Mouse (Mus musculus): ENCODE data around the gene Unc93a. TPM values are rescaled to one million over a fixed set of nuclear protein-coding genes. Genes with fewer than 3 reads are reported as not detected.
"Not testable (repeated sequence)": the region's sequence is repeated elsewhere in the genome, so short reads cannot be mapped to it uniquely, and the experiment has no call there.

The Unc93a gene
- polyA plus RNA-seq (2014; fragmentation: Nextera tagmentation; extraction: Ambion mirVana), result not detected in 2 replicates

DNA sequence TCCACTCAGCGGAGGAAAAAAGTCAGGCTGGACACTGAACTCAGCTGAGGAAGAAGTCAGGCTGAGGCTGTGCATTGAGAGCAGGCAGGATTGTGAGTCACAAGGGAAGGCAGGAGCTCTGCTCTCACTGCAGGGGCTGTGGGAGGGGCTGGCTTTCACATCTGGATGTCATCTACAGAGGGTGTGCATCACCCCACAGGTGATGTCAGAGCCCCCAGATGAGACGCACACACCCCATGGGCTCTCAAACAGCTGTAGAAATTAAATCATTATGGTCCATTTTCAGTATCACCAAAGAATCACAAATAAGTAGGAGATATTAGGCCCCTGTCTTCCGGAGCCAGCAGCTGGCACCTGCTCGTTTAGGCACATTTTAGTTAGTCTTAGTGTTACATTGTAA is at the start of gene Unc93a:
Gene Unc93a, minus strand, starts transcription at position 101 of the 400 bp plus-strand sequence.
- not testable (repeated sequence) for H3K27me3 ChIP-seq (ENCODE audit: control insufficient read depth, insufficient read depth, low read length)

DNA sequence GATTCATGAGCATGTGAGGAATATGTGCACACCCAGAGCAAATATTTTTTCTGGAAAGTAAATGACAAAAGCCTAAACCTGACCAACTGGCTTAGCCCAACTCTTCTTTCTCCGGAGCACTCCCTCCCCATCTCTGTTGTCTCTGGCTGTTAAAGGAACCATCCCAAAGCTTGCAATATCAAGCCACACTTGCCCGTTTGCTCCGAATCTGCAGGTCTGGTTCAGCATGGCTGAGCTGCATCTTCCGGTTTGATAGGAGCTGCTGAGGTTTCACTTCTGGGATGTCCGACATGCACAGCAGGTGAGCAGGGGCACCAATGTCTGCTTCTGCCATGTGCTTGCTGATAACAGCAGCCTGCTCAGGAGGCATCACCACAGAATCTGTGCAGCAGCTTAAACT is 48.9 kb upstream of the Unc93a start:
- not testable (repeated sequence) for H3K9ac ChIP-seq (ENCODE audit: low read depth, low read length); H3K4me3 ChIP-seq (ENCODE audit: low read depth, low read length); H3K27me3 ChIP-seq (ENCODE audit: control insufficient read depth, insufficient read depth, low read length); H3K4me2 ChIP-seq; ATAC-seq (replicated peaks; ENCODE audit: insufficient number of reproducible peaks, low FRiP score, low TSS enrichment); H3K36me3 ChIP-seq (ENCODE audit: control insufficient read depth, insufficient read depth, low read length); H3K27ac ChIP-seq (ENCODE audit: low read depth, low read length); H3K4me1 ChIP-seq (ENCODE audit: control insufficient read depth, insufficient read depth, low read length)
- 85% methylated on average over 5 of the region's 5 CpGs for WGBS (ENCODE audit: insufficient replicate concordance)
- peaks cover 21% of the 10 kb centered on the region for H3K9me3 ChIP-seq (replicated peaks; ENCODE audit: control insufficient read depth, low read length)

More for the DNA sequence above, at the start of gene Unc93a:
- not testable (repeated sequence) for H3K4me3 ChIP-seq (ENCODE audit: low read depth, low read length); H3K4me2 ChIP-seq; ATAC-seq (replicated peaks; ENCODE audit: insufficient number of reproducible peaks, low FRiP score, low TSS enrichment); H3K9ac ChIP-seq (ENCODE audit: low read depth, low read length); H3K36me3 ChIP-seq (ENCODE audit: control insufficient read depth, insufficient read depth, low read length); H3K27ac ChIP-seq (ENCODE audit: low read depth, low read length); H3K4me1 ChIP-seq (ENCODE audit: control insufficient read depth, insufficient read depth, low read length); H3K9me3 ChIP-seq (replicated peaks; ENCODE audit: control insufficient read depth, low read length)
- WGBS (ENCODE audit: insufficient replicate concordance), result 80% methylated on average over 3 of the region's 4 CpGs

DNA sequence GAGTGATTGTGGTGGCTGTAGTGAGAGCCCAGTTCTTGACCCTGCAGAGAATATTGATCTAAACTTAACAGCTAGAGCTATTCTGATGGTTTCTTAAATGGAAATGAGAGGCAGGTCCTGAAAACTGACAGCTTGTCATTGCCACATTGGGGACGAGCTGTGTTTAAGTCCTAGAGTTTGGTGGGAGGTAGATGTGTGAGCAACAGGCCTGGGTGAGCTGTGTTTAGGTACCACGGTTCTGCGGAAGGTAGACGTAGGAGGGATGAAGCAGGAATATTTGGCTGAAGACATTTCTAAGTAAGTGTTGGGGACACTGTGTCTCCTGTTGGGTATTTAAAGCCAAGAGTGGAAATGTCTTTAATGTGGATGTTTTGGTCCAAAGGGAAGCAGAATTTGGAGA is 47.4 kb upstream of the Unc93a start:
- H3K4me1 ChIP-seq (ENCODE audit: control insufficient read depth, insufficient read depth, low read length); H3K4me3 ChIP-seq (ENCODE audit: low read depth, low read length); H3K9ac ChIP-seq (ENCODE audit: low read depth, low read length); H3K27ac ChIP-seq (ENCODE audit: low read depth, low read length); ATAC-seq (replicated peaks; ENCODE audit: insufficient number of reproducible peaks, low FRiP score, low TSS enrichment); H3K4me2 ChIP-seq; H3K27me3 ChIP-seq (ENCODE audit: control insufficient read depth, insufficient read depth, low read length); H3K36me3 ChIP-seq (ENCODE audit: control insufficient read depth, insufficient read depth, low read length): not testable (repeated sequence)
- peaks cover 18% of the 10 kb centered on the region for H3K9me3 ChIP-seq (replicated peaks; ENCODE audit: control insufficient read depth, low read length)
- WGBS (ENCODE audit: insufficient replicate concordance), result 77% methylated on average over 4 of the region's 4 CpGs

GRCm38 (mm10) chr17:13177796-13178195 is 46.2 kb upstream of the Unc93a start:
- H3K36me3 ChIP-seq (ENCODE audit: control insufficient read depth, insufficient read depth, low read length); H3K4me2 ChIP-seq; H3K4me1 ChIP-seq (ENCODE audit: control insufficient read depth, insufficient read depth, low read length); H3K27me3 ChIP-seq (ENCODE audit: control insufficient read depth, insufficient read depth, low read length); H3K9ac ChIP-seq (ENCODE audit: low read depth, low read length); H3K4me3 ChIP-seq (ENCODE audit: low read depth, low read length); H3K27ac ChIP-seq (ENCODE audit: low read depth, low read length): not testable (repeated sequence)
- ATAC-seq (replicated peaks; ENCODE audit: insufficient number of reproducible peaks, low FRiP score, low TSS enrichment), result 0 out of 2 replicates have a peak, but pooled peaks have one; percentile 16
- 45% methylated on average over 1 of the region's 1 CpGs for WGBS (ENCODE audit: insufficient replicate concordance)
- peaks cover 15% of the 10 kb centered on the region for H3K9me3 ChIP-seq (replicated peaks; ENCODE audit: control insufficient read depth, low read length)

DNA sequence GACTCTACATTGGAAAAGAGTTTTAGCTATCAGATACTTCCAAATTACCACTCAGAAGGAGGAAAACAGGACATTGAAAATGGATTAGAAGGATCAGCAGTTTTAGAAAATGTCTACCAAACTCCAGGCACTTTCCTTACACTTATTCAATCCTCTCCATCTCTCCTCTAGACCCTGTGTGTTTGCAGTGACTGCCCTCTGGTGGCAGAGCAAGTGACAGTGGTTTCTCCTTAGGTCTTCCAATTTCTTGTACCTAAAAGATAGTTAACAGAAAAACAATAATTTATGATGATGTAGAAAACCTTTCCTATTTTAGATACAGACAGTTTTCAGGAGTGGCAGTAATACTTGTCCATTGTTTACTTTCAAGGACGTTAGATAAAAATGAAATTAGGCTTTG is 44.0 kb upstream of the Unc93a start:
- not testable (repeated sequence) for H3K27me3 ChIP-seq (ENCODE audit: control insufficient read depth, insufficient read depth, low read length); H3K27ac ChIP-seq (ENCODE audit: low read depth, low read length); ATAC-seq (replicated peaks; ENCODE audit: insufficient number of reproducible peaks, low FRiP score, low TSS enrichment); H3K4me3 ChIP-seq (ENCODE audit: low read depth, low read length); H3K36me3 ChIP-seq (ENCODE audit: control insufficient read depth, insufficient read depth, low read length); H3K9me3 ChIP-seq (replicated peaks; ENCODE audit: control insufficient read depth, low read length); H3K4me1 ChIP-seq (ENCODE audit: control insufficient read depth, insufficient read depth, low read length); H3K9ac ChIP-seq (ENCODE audit: low read depth, low read length); H3K4me2 ChIP-seq
- no CpG with 5 or more reads among the region's 1 CpGs for WGBS (ENCODE audit: insufficient replicate concordance)

DNA sequence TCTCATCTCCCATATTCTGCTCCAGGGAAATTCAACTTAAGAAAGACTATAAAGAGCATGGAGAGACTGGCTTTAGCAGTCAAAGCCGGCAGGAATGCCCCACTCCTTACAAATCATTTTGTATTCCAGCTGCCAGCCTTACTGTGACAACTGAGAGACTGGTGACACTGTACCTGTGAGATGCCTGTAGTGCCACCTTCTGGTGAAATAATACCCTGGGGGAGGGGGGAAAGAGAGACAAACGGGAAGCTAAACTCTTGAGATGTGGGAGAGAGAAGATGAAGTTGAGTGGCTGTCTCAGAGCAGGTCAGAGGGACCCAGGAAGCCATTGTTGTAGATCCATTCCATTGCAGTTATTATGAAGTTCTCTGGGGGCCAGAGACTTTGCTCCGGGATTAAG is 42.4 kb upstream of the Unc93a start:
- H3K27ac ChIP-seq (ENCODE audit: low read depth, low read length); H3K4me1 ChIP-seq (ENCODE audit: control insufficient read depth, insufficient read depth, low read length); H3K4me3 ChIP-seq (ENCODE audit: low read depth, low read length); H3K4me2 ChIP-seq; ATAC-seq (replicated peaks; ENCODE audit: insufficient number of reproducible peaks, low FRiP score, low TSS enrichment); H3K9ac ChIP-seq (ENCODE audit: low read depth, low read length); H3K27me3 ChIP-seq (ENCODE audit: control insufficient read depth, insufficient read depth, low read length); H3K36me3 ChIP-seq (ENCODE audit: control insufficient read depth, insufficient read depth, low read length); H3K9me3 ChIP-seq (replicated peaks; ENCODE audit: control insufficient read depth, low read length): not testable (repeated sequence)
- 42% methylated on average over 1 of the region's 3 CpGs for WGBS (ENCODE audit: insufficient replicate concordance)

GRCm38 (mm10) chr17:13173578-13173977 is 42.0 kb upstream of the Unc93a start:
- not testable (repeated sequence) for H3K27ac ChIP-seq (ENCODE audit: low read depth, low read length); H3K9ac ChIP-seq (ENCODE audit: low read depth, low read length); H3K27me3 ChIP-seq (ENCODE audit: control insufficient read depth, insufficient read depth, low read length); H3K4me2 ChIP-seq; ATAC-seq (replicated peaks; ENCODE audit: insufficient number of reproducible peaks, low FRiP score, low TSS enrichment); H3K9me3 ChIP-seq (replicated peaks; ENCODE audit: control insufficient read depth, low read length); H3K4me3 ChIP-seq (ENCODE audit: low read depth, low read length); H3K36me3 ChIP-seq (ENCODE audit: control insufficient read depth, insufficient read depth, low read length); H3K4me1 ChIP-seq (ENCODE audit: control insufficient read depth, insufficient read depth, low read length)
- WGBS (ENCODE audit: insufficient replicate concordance), result 82% methylated on average over 6 of the region's 6 CpGs

GRCm38 (mm10) chr17:13146128-13146527 is 14.5 kb upstream of the Unc93a start:
- ATAC-seq (replicated peaks; ENCODE audit: insufficient number of reproducible peaks, low FRiP score, low TSS enrichment); H3K36me3 ChIP-seq (ENCODE audit: control insufficient read depth, insufficient read depth, low read length); H3K27ac ChIP-seq (ENCODE audit: low read depth, low read length); H3K4me3 ChIP-seq (ENCODE audit: low read depth, low read length); H3K27me3 ChIP-seq (ENCODE audit: control insufficient read depth, insufficient read depth, low read length); H3K9ac ChIP-seq (ENCODE audit: low read depth, low read length); H3K4me1 ChIP-seq (ENCODE audit: control insufficient read depth, insufficient read depth, low read length); H3K9me3 ChIP-seq (replicated peaks; ENCODE audit: control insufficient read depth, low read length); H3K4me2 ChIP-seq: not testable (repeated sequence)
- 83% methylated on average over 7 of the region's 7 CpGs for WGBS (ENCODE audit: insufficient replicate concordance)

DNA sequence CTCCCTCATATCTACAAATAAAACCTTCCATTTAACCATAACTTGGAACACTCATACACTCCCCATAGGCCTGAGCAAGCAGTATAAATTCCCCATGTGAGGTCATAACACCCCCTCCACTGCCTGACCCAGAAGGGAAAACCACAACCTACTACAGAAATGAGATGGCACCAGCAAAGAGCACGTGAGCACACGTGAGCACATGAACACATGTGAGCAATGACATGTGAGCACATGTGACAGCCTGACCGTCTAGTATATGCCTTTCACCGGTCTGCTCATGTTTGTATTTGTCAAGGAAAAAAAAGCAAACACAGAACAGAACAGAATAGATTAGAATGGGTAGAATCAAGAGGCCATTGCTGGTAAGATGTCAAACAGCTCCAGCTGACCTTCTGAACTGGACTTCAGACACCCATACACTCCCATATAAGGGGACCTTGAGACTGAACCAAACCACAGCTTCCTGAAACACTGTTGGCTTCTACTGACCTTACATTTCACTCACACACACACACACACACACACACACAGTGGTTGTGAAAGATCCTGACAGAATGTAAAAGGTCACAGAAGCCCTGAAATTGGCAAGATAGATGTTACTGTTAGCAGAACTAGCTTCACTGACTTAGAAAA is 13.1 kb upstream of the Unc93a start:
- ATAC-seq (replicated peaks; ENCODE audit: insufficient number of reproducible peaks, low FRiP score, low TSS enrichment); H3K4me3 ChIP-seq (ENCODE audit: low read depth, low read length): not testable (repeated sequence)
- WGBS (ENCODE audit: insufficient replicate concordance), result 75% methylated on average over 4 of the region's 4 CpGs

More for the DNA sequence above, 13.1 kb upstream of the Unc93a start:
- H3K4me2 ChIP-seq; H3K4me1 ChIP-seq (ENCODE audit: control insufficient read depth, insufficient read depth, low read length); H3K36me3 ChIP-seq (ENCODE audit: control insufficient read depth, insufficient read depth, low read length); H3K27ac ChIP-seq (ENCODE audit: low read depth, low read length); H3K27me3 ChIP-seq (ENCODE audit: control insufficient read depth, insufficient read depth, low read length); H3K9me3 ChIP-seq (replicated peaks; ENCODE audit: control insufficient read depth, low read length); H3K9ac ChIP-seq (ENCODE audit: low read depth, low read length): not testable (repeated sequence)
